Mouse (Mus musculus) lung, adult 2 months (tissue): ENCODE measurements around the gene 4930438A08Rik.

Experiments
- CTCF ChIP-seq: fragments of 200-500 bp; IDR thresholded peaks from 2 replicates; pipeline ENCODE4 v1.5.1; 2011; ENCODE audit warnings: mild to moderate bottlenecking, low read length, control low read depth; ENCODE audit not compliant: insufficient read depth
- POLR2A ChIP-seq: fragments of 200-500 bp; IDR thresholded peaks from 2 replicates; pipeline ENCODE4 v1.6.1; 2011; ENCODE audit warnings: low read depth, mild to moderate bottlenecking, control low read depth, low read length, borderline replicate concordance; ENCODE audit errors: extremely low read depth

GRCm38 (mm10) chr11:58274572-58274971 lies at the start of gene 4930438A08Rik:
- TF ChIP-seq CTCF: no peak
- TF ChIP-seq POLR2A: no peak
